7 mouse cellular contexts compared by ENCODE assay signal in genomic region chrX:7790309-7790708, GRCm38 (mm10). TPM values are rescaled to one million over a fixed set of nuclear protein-coding genes. Genes with fewer than 3 reads are reported as not detected.
DNase-seq lines count a peak whose midpoint lies in the region; ATAC-seq and TF ChIP-seq lines count a peak whose summit lies in the region.

No protein-coding gene starts in this region.

- H3K36me3 ChIP-seq in lung, embryonic 16.5 days (ENCODE audit: control insufficient read depth, insufficient read depth, low read length): no peaks in the 10 kb centered on the region
- H3K36me3 ChIP-seq in embryonic facial prominence, embryonic 10.5 days (replicated peaks): peaks cover 3% of the 10 kb centered on the region; the same call in 1 of the 2 replicates
- no peaks in the 10 kb centered on the region for H3K36me3 ChIP-seq in intestine, embryonic 14.5 days (ENCODE audit: control insufficient read depth, insufficient read depth, low read length)

- no peak overlapping the region; the same call in 1 of the 2 replicates for H3K27ac ChIP-seq in lung, embryonic 16.5 days (ENCODE audit: low read length)
- H3K27ac ChIP-seq in embryonic facial prominence, embryonic 10.5 days (replicated peaks): peak overlapping the region; percentile 79
- H3K27ac ChIP-seq in intestine, embryonic 14.5 days (ENCODE audit: low read depth): no peak overlapping the region
- peak overlapping the region; percentile 83; the same call in 1 of the 2 replicates for H3K27ac ChIP-seq in olfactory bulb, adult 2 months (ENCODE audit: insufficient read depth, low read depth, low read length)

- TF ChIP-seq POLR2A in olfactory bulb, adult 2 months (IDR thresholded peaks at IDR 0.05; ENCODE audit: insufficient read depth, low read depth, low read length): no peak

- 17% methylated on average over 5 of the region's 5 CpGs for WGBS in lung, embryonic 16.5 days
- WGBS in embryonic facial prominence, embryonic 10.5 days: 25% methylated on average over 5 of the region's 5 CpGs
- 19% methylated on average over 5 of the region's 5 CpGs for WGBS in intestine, embryonic 14.5 days
- 18% methylated on average over 5 of the region's 5 CpGs for WGBS in olfactory bulb, adult 2 months

- no peaks in the 10 kb centered on the region for H3K9me3 ChIP-seq in lung, embryonic 16.5 days (ENCODE audit: control insufficient read depth, low read length)
- H3K9me3 ChIP-seq in embryonic facial prominence, embryonic 10.5 days: no peaks in the 10 kb centered on the region
- no peaks in the 10 kb centered on the region for H3K9me3 ChIP-seq in intestine, embryonic 14.5 days (ENCODE audit: control insufficient read depth, low read length)

- peaks cover 2% of the 10 kb centered on the region; the same call in 1 of the 2 replicates for H3K4me1 ChIP-seq in lung, embryonic 16.5 days (replicated peaks; ENCODE audit: control insufficient read depth, insufficient read depth, low read length)
- peaks cover 5% of the 10 kb centered on the region; the same call in 1 of the 2 replicates for H3K4me1 ChIP-seq in embryonic facial prominence, embryonic 10.5 days
- peaks cover 6% of the 10 kb centered on the region; the same call in 1 of the 2 replicates for H3K4me1 ChIP-seq in intestine, embryonic 14.5 days (replicated peaks; ENCODE audit: control insufficient read depth, insufficient read depth, low read length)
- H3K4me1 ChIP-seq in olfactory bulb, adult 2 months (ENCODE audit: control insufficient read depth, insufficient read depth, low read length): 0 out of 2 replicates have a peak, but pooled peaks cover 3% of the 10 kb centered on the region

- H3K27me3 ChIP-seq in lung, embryonic 16.5 days (ENCODE audit: control insufficient read depth, insufficient read depth, low read depth, low read length): no peaks in the 10 kb centered on the region
- no peaks in the 10 kb centered on the region for H3K27me3 ChIP-seq in embryonic facial prominence, embryonic 10.5 days (replicated peaks; ENCODE audit: low read depth, poor library complexity, severe bottlenecking)
- H3K27me3 ChIP-seq in intestine, embryonic 14.5 days (replicated peaks; ENCODE audit: control insufficient read depth, insufficient read depth, low read length): no peaks in the 10 kb centered on the region

- peak overlapping the region; percentile 69 for H3K4me3 ChIP-seq in lung, embryonic 16.5 days (ENCODE audit: low read length)
- peak overlapping the region; percentile 66 for H3K4me3 ChIP-seq in embryonic facial prominence, embryonic 10.5 days
- H3K4me3 ChIP-seq in intestine, embryonic 14.5 days (ENCODE audit: low read depth, low read length): peak overlapping the region; percentile 54
- peak overlapping the region; percentile 76 for H3K4me3 ChIP-seq in olfactory bulb, adult 2 months (ENCODE audit: insufficient read depth, low read depth, low read length)

- peak overlapping the region; percentile 70 for H3K4me2 ChIP-seq in lung, embryonic 16.5 days (ENCODE audit: low read depth, low read length)
- peak overlapping the region; percentile 61 for H3K4me2 ChIP-seq in intestine, embryonic 14.5 days (ENCODE audit: low read length)

- H3K9ac ChIP-seq in lung, embryonic 16.5 days (ENCODE audit: low read length): peak overlapping the region; percentile 71
- H3K9ac ChIP-seq in intestine, embryonic 14.5 days (ENCODE audit: low read length): peak overlapping the region; percentile 48

- ATAC-seq in lung, embryonic 16.5 days (ENCODE audit: low read depth): no peak
- no peak for ATAC-seq in intestine, embryonic 14.5 days (replicated peaks; ENCODE audit: low FRiP score, low TSS enrichment, low read depth)

- no peak for TF ChIP-seq CTCF in olfactory bulb, adult 2 months (IDR thresholded peaks at IDR 0.05; ENCODE audit: insufficient read depth, low read depth, low read length)

- no peak for DNase-seq in lung, postnatal 10 days
- no peak for DNase-seq in embryonic facial prominence, embryonic 10.5 days (ENCODE audit: low spot score)
- no peak for DNase-seq in intestine, embryonic 14.5 days (ENCODE audit: low spot score)
- no peak for DNase-seq in layer of hippocampus, adult 11-12 months (ENCODE audit: low spot score)
- no peak for DNase-seq in cerebellum, adult 11 months

RNA-seq across cellular contexts. Expression of gene Gripap1, which starts 0.7 kb away (rescaled TPM):
- 41.9 and 44.0 TPM in 2 replicates for polyA plus RNA-seq in lung, embryonic 16.5 days (2015; fragmentation: Nextera tagmentation; extraction: Ambion mirVana)
- polyA plus RNA-seq in embryonic facial prominence, embryonic 10.5 days (2016; fragmentation: Nextera tagmentation; extraction: Ambion mirVana): 42.5 and 45.3 TPM in 2 replicates
- polyA plus RNA-seq in intestine, embryonic 14.5 days (2014; fragmentation: Nextera tagmentation; extraction: Ambion mirVana): 31.3 and 35.8 TPM in 2 replicates
- polyA plus RNA-seq in olfactory bulb, adult 2 months (2012; ENCODE audit: insufficient read depth, insufficient read length, low replicate concordance, missing spikeins): 96.6 TPM in 1 of 2 replicates, not detected in the other

RNA-seq across cellular contexts. Expression of gene Tfe3, which starts 27.9 kb away (rescaled TPM):
- polyA plus RNA-seq in lung, embryonic 16.5 days (2015; fragmentation: Nextera tagmentation; extraction: Ambion mirVana): 27.1 and 28.0 TPM in 2 replicates
- polyA plus RNA-seq in embryonic facial prominence, embryonic 10.5 days (2016; fragmentation: Nextera tagmentation; extraction: Ambion mirVana): 26.8 and 28.3 TPM in 2 replicates
- 18.5 and 19.7 TPM in 2 replicates for polyA plus RNA-seq in intestine, embryonic 14.5 days (2014; fragmentation: Nextera tagmentation; extraction: Ambion mirVana)
- not detected in 2 replicates for polyA plus RNA-seq in olfactory bulb, adult 2 months (2012; ENCODE audit: insufficient read depth, insufficient read length, low replicate concordance, missing spikeins)

RNA-seq across cellular contexts. Expression of gene Kcnd1, which starts 31.8 kb away (rescaled TPM):
- 1.1 TPM in 2 replicates for polyA plus RNA-seq in lung, embryonic 16.5 days (2015; fragmentation: Nextera tagmentation; extraction: Ambion mirVana)
- polyA plus RNA-seq in embryonic facial prominence, embryonic 10.5 days (2016; fragmentation: Nextera tagmentation; extraction: Ambion mirVana): 1.4 and 2.2 TPM in 2 replicates
- 1.6 and 2.2 TPM in 2 replicates for polyA plus RNA-seq in intestine, embryonic 14.5 days (2014; fragmentation: Nextera tagmentation; extraction: Ambion mirVana)
- not detected in 2 replicates for polyA plus RNA-seq in olfactory bulb, adult 2 months (2012; ENCODE audit: insufficient read depth, insufficient read length, low replicate concordance, missing spikeins)

RNA-seq across cellular contexts. Expression of gene Ccdc120, which starts 39.6 kb away (rescaled TPM):
- 25.1 and 27.0 TPM in 2 replicates for polyA plus RNA-seq in lung, embryonic 16.5 days (2015; fragmentation: Nextera tagmentation; extraction: Ambion mirVana)
- 20.3 and 22.1 TPM in 2 replicates for polyA plus RNA-seq in embryonic facial prominence, embryonic 10.5 days (2016; fragmentation: Nextera tagmentation; extraction: Ambion mirVana)
- polyA plus RNA-seq in intestine, embryonic 14.5 days (2014; fragmentation: Nextera tagmentation; extraction: Ambion mirVana): 14.1 and 15.4 TPM in 2 replicates
- not detected in 2 replicates for polyA plus RNA-seq in olfactory bulb, adult 2 months (2012; ENCODE audit: insufficient read depth, insufficient read length, low replicate concordance, missing spikeins)

RNA-seq across cellular contexts. Expression of gene Otud5, which starts 50.9 kb away (rescaled TPM):
- 33.8 and 36.7 TPM in 2 replicates for polyA plus RNA-seq in lung, embryonic 16.5 days (2015; fragmentation: Nextera tagmentation; extraction: Ambion mirVana)
- polyA plus RNA-seq in embryonic facial prominence, embryonic 10.5 days (2016; fragmentation: Nextera tagmentation; extraction: Ambion mirVana): 42.2 and 43.4 TPM in 2 replicates
- polyA plus RNA-seq in intestine, embryonic 14.5 days (2014; fragmentation: Nextera tagmentation; extraction: Ambion mirVana): 30.4 and 32.1 TPM in 2 replicates
- not detected in 2 replicates for polyA plus RNA-seq in olfactory bulb, adult 2 months (2012; ENCODE audit: insufficient read depth, insufficient read length, low replicate concordance, missing spikeins)

Comparison
In these comparisons a context has a peak if more than half of its experiments do, and no peak if none do; other contexts are left out.
1. H3K27ac ChIP-seq: peak in embryonic facial prominence, embryonic 10.5 days (single experiment) and olfactory bulb, adult 2 months (single experiment); none in lung, embryonic 16.5 days (single experiment) and intestine, embryonic 14.5 days (single experiment).
2. Peak in every context shown above with its lines, with median percentiles within 50 percentile points of each other: H3K4me3 ChIP-seq.